Mouse (Mus musculus) midbrain, embryonic 12.5 days (tissue): ENCODE data around the gene Eif4a1. TPM values are rescaled to one million over a fixed set of nuclear protein-coding genes. Genes with fewer than 3 reads are reported as not detected.
A peak's percentile ranks its signal among the peaks of the same experiment; 100 is the strongest.

Experiments
- ATAC-seq: fragments of 200-750 bp; cut with Nextera tagmentation; 2 replicates; pipeline ENCODE4 v1.8.0; 2017; ENCODE audit warnings: low read depth, moderate TSS enrichment, moderate library complexity; ENCODE audit not compliant: low FRiP score
- H3K27ac ChIP-seq: fragments of 300-500 bp; sonication (generic); replicated peaks from 2 replicates; pipeline ENCODE4 v1.5.1; 2016; ENCODE audit warnings: mild to moderate bottlenecking
- H3K27me3 ChIP-seq: fragments of 300-500 bp; sonication (generic); 2 replicates; pipeline ENCODE4 v1.6.1; 2016; ENCODE audit warnings: mild to moderate bottlenecking
- H3K36me3 ChIP-seq: fragments of 300-500 bp; sonication (generic); 2 replicates; pipeline ENCODE4 v1.6.1; 2016
- H3K4me1 ChIP-seq: fragments of 300-500 bp; sonication (generic); 2 replicates; pipeline ENCODE4 v1.6.1; 2016
- H3K4me2 ChIP-seq: fragments of 300-500 bp; sonication (generic); replicated peaks from 2 replicates; pipeline ENCODE4 v1.6.1; 2016; ENCODE audit warnings: mild to moderate bottlenecking, moderate library complexity
- H3K4me3 ChIP-seq: fragments of 300-500 bp; sonication (generic); 2 replicates; pipeline ENCODE4 v1.5.1; 2016; ENCODE audit warnings: mild to moderate bottlenecking
- H3K9ac ChIP-seq: fragments of 300-500 bp; sonication (generic); replicated peaks from 2 replicates; pipeline ENCODE4 v1.6.1; 2016; ENCODE audit warnings: mild to moderate bottlenecking, moderate library complexity
- H3K9me3 ChIP-seq: fragments of 300-500 bp; sonication (generic); 2 replicates; pipeline ENCODE4 v1.6.1; 2016; ENCODE audit warnings: mild to moderate bottlenecking
- WGBS: fragments of 180-500 bp; shearing (Covaris S2); methylation state at CpG from one replicate; pipeline ENCODE4 v1.1.7; 2016; 5-methylcytosine and 5-hydroxymethylcytosine counted together
- polyA plus RNA-seq: library from polyadenylated mRNA; unstranded; fragments of >200 nt; fragmentation: Nextera tagmentation; extraction: Ambion mirVana; gene quantifications from 2 replicates; pipeline ENCODE4 v1.2.1, GENCODE M21; 2016

Gene Eif4a1
- 608 and 698 TPM in 2 replicates for polyA plus RNA-seq

- ATAC-seq = peak; percentile 97
- no peaks in the 10 kb centered on the region for H3K9me3 ChIP-seq
- H3K27ac ChIP-seq = peak within 1 kb of the TSS; percentile 97
- peaks cover 79% of the 10 kb centered on the region for H3K36me3 ChIP-seq
- H3K27me3 ChIP-seq = no peaks in the 10 kb centered on the region
- peak within 1 kb of the TSS; percentile 100 for H3K9ac ChIP-seq
- under 1% methylated on average over 36 of the region's 36 CpGs for WGBS
- H3K4me1 ChIP-seq = peaks cover 28% of the 10 kb centered on the region
- peak within 1 kb of the TSS; percentile 100 for H3K4me3 ChIP-seq
- peak within 1 kb of the TSS; percentile 83 for H3K4me2 ChIP-seq
These were observed at the start of gene Eif4a1 for GRCm38 (mm10) chr11:69672211-69672706. TSS of gene Eif4a1 (minus strand) at chr11:69672423.

- Histone ChIP-seq H3K9me3 (no peaks in the 10 kb centered on the region), H3K4me3 (no peak overlapping the region), H3K36me3 (no peaks in the 10 kb centered on the region), H3K4me1 (peaks cover 3% of the 10 kb centered on the region; the same call in 1 of the 2 replicates), H3K9ac (no peak overlapping the region), H3K4me2 (no peak overlapping the region), H3K27ac (no peak overlapping the region), H3K27me3 (no peaks in the 10 kb centered on the region)
- 88% methylated on average over 6 of the region's 6 CpGs for WGBS
- no peak for ATAC-seq
These were observed 48.6 kb upstream of the Eif4a1 start for GRCm38 (mm10) chr11:69720852-69721251.

GRCm38 (mm10) chr11:69719423-69719822 is 47.2 kb upstream of the Eif4a1 start:
- H3K4me3 ChIP-seq = no peak overlapping the region
- H3K9me3 ChIP-seq = no peaks in the 10 kb centered on the region
- no peaks in the 10 kb centered on the region for H3K27me3 ChIP-seq
- H3K27ac ChIP-seq = no peak overlapping the region
- peaks cover 3% of the 10 kb centered on the region; the same call in 1 of the 2 replicates for H3K4me1 ChIP-seq
- ATAC-seq = no peak
- WGBS = 71% methylated on average over 6 of the region's 6 CpGs
- H3K4me2 ChIP-seq = no peak overlapping the region
- no peak overlapping the region for H3K9ac ChIP-seq
- no peaks in the 10 kb centered on the region for H3K36me3 ChIP-seq

GRCm38 (mm10) chr11:69718661-69719060 is 46.4 kb upstream of the Eif4a1 start:
- Histone ChIP-seq H3K9ac (no peak overlapping the region), H3K4me2 (peak overlapping the region; percentile 8; the same call in 1 of the 2 replicates), H3K36me3 (no peaks in the 10 kb centered on the region), H3K27me3 (no peaks in the 10 kb centered on the region), H3K4me1 (peaks cover 3% of the 10 kb centered on the region; the same call in 1 of the 2 replicates), H3K27ac (no peak overlapping the region), H3K4me3 (no peak overlapping the region), H3K9me3 (no peaks in the 10 kb centered on the region)
- 36% methylated on average over 15 of the region's 15 CpGs for WGBS
- no peak for ATAC-seq

- no peaks in the 10 kb centered on the region for H3K36me3 ChIP-seq
- ATAC-seq = no peak
- H3K4me1 ChIP-seq = peaks cover 3% of the 10 kb centered on the region; the same call in 1 of the 2 replicates
- 66% methylated on average over 4 of the region's 4 CpGs for WGBS
- no peak overlapping the region for H3K4me3 ChIP-seq
- H3K27ac ChIP-seq = no peak overlapping the region
- H3K27me3 ChIP-seq = no peaks in the 10 kb centered on the region
- H3K4me2 ChIP-seq = no peak overlapping the region
- no peak overlapping the region for H3K9ac ChIP-seq
- no peaks in the 10 kb centered on the region for H3K9me3 ChIP-seq
These were observed 44.7 kb upstream of the Eif4a1 start for GRCm38 (mm10) chr11:69716953-69717352.

- H3K4me2 ChIP-seq = no peak overlapping the region
- H3K27me3 ChIP-seq = no peaks in the 10 kb centered on the region
- 40% methylated on average over 5 of the region's 5 CpGs for WGBS
- no peak for ATAC-seq
- peaks cover 3% of the 10 kb centered on the region; the same call in 1 of the 2 replicates for H3K4me1 ChIP-seq
- no peaks in the 10 kb centered on the region for H3K36me3 ChIP-seq
- no peak overlapping the region for H3K4me3 ChIP-seq
- no peaks in the 10 kb centered on the region for H3K9me3 ChIP-seq
- H3K9ac ChIP-seq = no peak overlapping the region
- no peak overlapping the region for H3K27ac ChIP-seq
These were observed 43.7 kb upstream of the Eif4a1 start for GRCm38 (mm10) chr11:69715929-69716328.

DNA sequence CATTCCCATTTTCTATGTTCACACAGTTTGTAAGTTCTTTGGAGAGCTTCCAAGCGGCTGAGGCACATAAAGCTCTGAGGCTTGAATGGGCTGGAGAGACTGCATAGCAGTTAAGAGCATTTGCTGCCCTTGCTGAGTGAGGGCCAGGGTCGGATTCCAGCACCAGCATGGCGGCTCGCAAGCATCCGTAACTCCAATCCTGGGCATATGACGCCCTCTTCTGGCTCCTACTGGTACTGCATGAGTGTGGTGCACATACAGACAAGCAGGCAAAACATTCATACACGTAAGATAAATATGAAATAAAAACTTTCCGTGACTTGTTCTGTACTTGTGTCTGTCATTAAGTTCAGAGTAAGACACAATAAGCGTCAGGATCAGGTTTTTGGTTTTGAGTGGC is 43.3 kb upstream of the Eif4a1 start:
- WGBS = 56% methylated on average over 9 of the region's 9 CpGs
- Histone ChIP-seq H3K27me3 (no peaks in the 10 kb centered on the region), H3K9me3 (no peaks in the 10 kb centered on the region), H3K36me3 (no peaks in the 10 kb centered on the region), H3K9ac (no peak overlapping the region), H3K4me3 (no peak overlapping the region), H3K4me1 (peaks cover 3% of the 10 kb centered on the region; the same call in 1 of the 2 replicates), H3K4me2 (no peak overlapping the region), H3K27ac (no peak overlapping the region)
- ATAC-seq = no peak

- Histone ChIP-seq H3K9ac (no peak overlapping the region), H3K9me3 (no peaks in the 10 kb centered on the region), H3K4me3 (no peak overlapping the region), H3K36me3 (no peaks in the 10 kb centered on the region), H3K27me3 (no peaks in the 10 kb centered on the region), H3K27ac (no peak overlapping the region), H3K4me1 (peaks cover 3% of the 10 kb centered on the region; the same call in 1 of the 2 replicates), H3K4me2 (no peak overlapping the region)
- 73% methylated on average over 18 of the region's 18 CpGs for WGBS
- ATAC-seq = no peak
These were observed 42.6 kb upstream of the Eif4a1 start for GRCm38 (mm10) chr11:69714636-69715329.

DNA sequence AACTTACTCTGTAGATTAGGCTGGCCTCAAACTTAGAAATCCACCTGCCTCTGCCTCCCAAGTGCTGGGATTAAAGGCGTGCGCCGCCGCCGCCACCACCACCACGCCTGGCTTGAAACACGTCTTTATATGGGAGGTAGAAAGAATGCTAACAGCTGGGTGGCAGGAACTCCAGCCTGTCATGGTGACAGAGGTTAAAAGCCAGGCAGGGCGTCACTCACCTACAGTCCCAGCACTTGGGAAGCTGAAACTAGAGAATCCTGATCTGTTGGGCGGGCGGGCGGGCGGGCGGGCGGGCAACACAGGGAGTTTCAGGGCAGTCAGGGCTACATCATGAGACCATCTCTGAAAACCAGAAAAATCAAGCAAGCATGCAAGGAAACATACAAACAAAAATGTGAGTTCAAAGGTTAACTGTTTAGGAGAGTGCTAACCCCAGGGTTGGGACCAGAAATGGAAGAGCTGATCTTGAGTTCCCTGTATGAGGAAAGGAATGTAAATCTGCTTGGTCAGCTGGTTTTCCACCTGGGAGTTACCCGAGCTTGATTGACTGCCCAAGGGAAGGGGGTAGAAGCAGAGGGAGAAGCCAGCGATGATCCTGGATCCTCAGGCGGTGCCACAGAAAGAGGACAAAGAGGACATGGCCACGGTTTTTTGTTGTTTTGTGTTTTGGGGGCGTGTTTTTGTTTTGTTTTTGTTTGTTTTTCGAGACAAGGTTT is 40.9 kb upstream of the Eif4a1 start:
- Histone ChIP-seq H3K36me3 (no peaks in the 10 kb centered on the region), H3K9me3 (no peaks in the 10 kb centered on the region), H3K4me1 (no peaks in the 10 kb centered on the region), H3K4me3 (no peak overlapping the region), H3K27ac (no peak overlapping the region), H3K27me3 (no peaks in the 10 kb centered on the region), H3K4me2 (no peak overlapping the region), H3K9ac (no peak overlapping the region)
- WGBS = 81% methylated on average over 20 of the region's 20 CpGs
- ATAC-seq = no peak

DNA sequence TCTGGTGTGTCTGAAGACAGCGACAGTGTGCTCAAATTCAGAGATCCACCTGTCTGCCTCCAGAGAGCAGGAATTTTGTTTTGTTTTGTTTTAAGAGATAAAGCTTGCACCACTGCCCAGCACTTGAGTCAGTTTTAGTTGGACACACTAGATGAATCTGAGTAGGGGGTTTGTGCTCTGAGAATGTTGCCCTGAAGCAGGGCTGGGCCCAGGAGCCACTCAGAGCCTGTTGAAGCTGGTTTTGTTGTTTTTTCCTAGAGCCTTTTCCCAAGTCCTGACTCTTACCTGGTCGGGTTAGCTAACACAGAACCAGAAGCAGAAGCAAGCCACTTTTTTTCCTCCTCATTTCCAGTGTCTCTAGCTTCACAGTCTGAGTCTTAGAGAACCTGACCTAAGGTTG is 38.9 kb upstream of the Eif4a1 start:
- ATAC-seq = no peak
- H3K4me2 ChIP-seq = no peak overlapping the region
- H3K27me3 ChIP-seq = no peaks in the 10 kb centered on the region
- no peaks in the 10 kb centered on the region for H3K9me3 ChIP-seq
- H3K27ac ChIP-seq = no peak overlapping the region
- no peaks in the 10 kb centered on the region for H3K4me1 ChIP-seq
- no peak overlapping the region for H3K9ac ChIP-seq
- no peaks in the 10 kb centered on the region for H3K36me3 ChIP-seq
- 81% methylated on average over 2 of the region's 2 CpGs for WGBS
- no peak overlapping the region for H3K4me3 ChIP-seq

GRCm38 (mm10) chr11:69710470-69710869 is 38.2 kb upstream of the Eif4a1 start:
- 72% methylated on average over 3 of the region's 3 CpGs for WGBS
- ATAC-seq = no peak
- no peak overlapping the region for H3K4me2 ChIP-seq

More at GRCm38 (mm10) chr11:69710470-69710869, 38.2 kb upstream of the Eif4a1 start:
- H3K27ac ChIP-seq = no peak overlapping the region
- H3K9ac ChIP-seq = no peak overlapping the region
- no peaks in the 10 kb centered on the region for H3K36me3 ChIP-seq
- H3K27me3 ChIP-seq = no peaks in the 10 kb centered on the region
- no peak overlapping the region for H3K4me3 ChIP-seq
- H3K9me3 ChIP-seq = no peaks in the 10 kb centered on the region
- no peaks in the 10 kb centered on the region for H3K4me1 ChIP-seq
